Mouse (Mus musculus) heart, embryonic 10.5 days (tissue): ENCODE results near the gene Clasp1. TPM values are rescaled to one million over a fixed set of nuclear protein-coding genes. Genes with fewer than 3 reads are reported as not detected.

Experiments used
- DNase-seq: peaks from one replicate; pipeline ENCODE4 v3.0.0-alpha.2; 2017; ENCODE audit warnings: low spot score
- H3K27ac ChIP-seq: fragments of 300-500 bp; sonication (generic); 2 replicates; pipeline ENCODE4 v1.5.1; 2016; ENCODE audit warnings: mild to moderate bottlenecking
- H3K27me3 ChIP-seq: fragments of 300-500 bp; sonication (generic); 2 replicates; pipeline ENCODE4 v1.6.1; 2016; ENCODE audit warnings: mild to moderate bottlenecking; ENCODE audit not compliant: poor library complexity, insufficient read depth, severe bottlenecking
- H3K36me3 ChIP-seq: fragments of 300-500 bp; sonication (generic); 2 replicates; pipeline ENCODE4 v1.6.1; 2016; ENCODE audit warnings: mild to moderate bottlenecking, moderate library complexity
- H3K4me1 ChIP-seq: fragments of 300-500 bp; sonication (generic); 2 replicates; pipeline ENCODE4 v1.6.1; 2016; ENCODE audit warnings: mild to moderate bottlenecking
- H3K4me3 ChIP-seq: fragments of 300-500 bp; sonication (generic); 2 replicates; pipeline ENCODE4 v1.5.1; 2016; ENCODE audit warnings: mild to moderate bottlenecking, moderate library complexity
- H3K9me3 ChIP-seq: fragments of 300-500 bp; sonication (generic); 2 replicates; pipeline ENCODE4 v1.6.1; 2016; ENCODE audit warnings: mild to moderate bottlenecking, moderate library complexity
- WGBS: fragments of 180-500 bp; shearing (Covaris S2); methylation state at CpG from one replicate; pipeline ENCODE4 v1.1.7; 2016; 5-methylcytosine and 5-hydroxymethylcytosine counted together
- polyA plus RNA-seq: library from polyadenylated mRNA; unstranded; fragments of >200 nt; fragmentation: Nextera tagmentation; extraction: Ambion mirVana; gene quantifications from 2 replicates; pipeline ENCODE4 v1.2.1, GENCODE M21; 2016

The Clasp1 gene
- polyA plus RNA-seq, 1 experiment from 2014 or later = 72.3 TPM

DNA sequence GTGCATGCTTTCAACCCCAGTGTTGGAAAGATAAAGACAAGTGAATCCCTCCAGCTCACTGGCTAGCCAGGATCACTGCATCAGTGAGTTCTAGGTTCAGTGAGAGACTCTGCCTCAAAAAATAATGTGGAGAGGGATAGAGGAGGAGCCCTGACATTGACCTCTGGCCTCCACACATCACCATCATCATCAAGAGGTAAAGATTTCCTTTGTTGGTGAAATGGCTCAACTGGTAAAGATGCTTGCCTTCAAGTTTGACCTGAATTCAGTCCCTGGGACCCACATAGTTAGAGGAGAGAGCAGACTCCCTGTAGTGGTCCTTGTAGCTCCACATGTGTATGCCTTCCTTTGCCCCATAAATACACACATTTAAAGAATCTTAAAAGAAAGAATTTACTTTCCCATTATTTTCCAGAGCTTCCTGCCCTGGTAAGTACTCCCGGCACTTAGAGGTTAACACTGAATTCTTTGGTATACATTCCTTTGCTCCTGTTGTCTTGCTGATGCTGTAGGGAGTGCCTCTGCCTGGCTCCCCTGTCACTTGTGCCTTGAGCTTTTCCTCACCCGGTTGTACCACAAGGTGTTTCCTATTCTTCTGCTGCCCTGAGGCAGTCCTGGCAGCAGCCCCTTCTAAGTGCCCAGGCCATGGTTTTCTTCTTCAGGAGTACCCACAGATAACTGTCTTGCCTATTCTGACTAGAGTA is 253.6 kb downstream of the Clasp1 start:
- DNase-seq = no peak
- no peak overlapping the region for H3K4me3 ChIP-seq
- H3K36me3 ChIP-seq = no peaks in the 10 kb centered on the region
- H3K9me3 ChIP-seq = no peaks in the 10 kb centered on the region
- no peak overlapping the region for H3K27ac ChIP-seq
- 0 out of 2 replicates have a peak, but pooled peaks cover 8% of the 10 kb centered on the region for H3K4me1 ChIP-seq
- 67% methylated on average over 2 of the region's 2 CpGs for WGBS
- H3K27me3 ChIP-seq = no peaks in the 10 kb centered on the region

DNA sequence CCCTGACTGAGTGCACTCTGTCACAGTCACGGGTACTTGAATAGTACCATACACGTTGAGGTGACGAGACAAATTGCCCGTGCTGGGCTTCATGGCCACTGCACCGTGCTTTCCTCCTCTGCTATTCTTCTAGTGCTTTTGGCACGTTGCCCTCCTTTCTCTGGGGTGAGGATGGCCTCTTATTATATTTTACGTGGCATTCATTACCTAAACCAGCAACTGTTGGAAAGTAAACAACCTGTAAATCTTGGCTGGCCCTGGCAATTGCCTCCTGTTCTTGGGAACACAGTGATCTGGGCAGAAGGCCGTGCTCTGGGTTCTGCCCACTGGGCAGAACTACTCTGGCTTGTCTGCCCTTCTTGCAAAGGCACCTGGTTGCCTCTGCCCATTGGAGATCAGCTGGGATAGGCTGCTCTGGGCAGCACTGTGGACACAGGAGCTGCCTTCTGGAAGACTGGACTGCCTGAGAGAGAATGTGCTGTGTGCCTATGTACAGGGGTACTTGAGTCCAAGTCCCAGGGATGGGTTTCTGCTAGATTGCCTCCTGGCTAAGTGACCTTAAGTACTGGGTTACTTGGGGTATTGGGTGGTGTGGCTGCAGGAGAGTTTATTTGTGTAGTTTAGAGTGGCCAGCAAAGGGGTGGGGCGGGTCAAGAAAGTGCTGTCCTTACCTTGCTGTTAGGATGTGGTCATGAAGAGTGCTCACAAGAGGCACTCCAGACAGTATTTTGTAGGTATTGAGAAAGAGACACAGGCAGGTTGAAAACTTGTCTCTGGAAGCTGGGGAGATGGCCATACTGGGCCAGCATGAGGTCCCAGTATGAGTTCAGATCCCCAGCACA is 254.5 kb downstream of the Clasp1 start:
- no peak overlapping the region for H3K27ac ChIP-seq
- H3K4me3 ChIP-seq = no peak overlapping the region
- no peaks in the 10 kb centered on the region for H3K9me3 ChIP-seq
- no peak for DNase-seq
- H3K4me1 ChIP-seq = peaks cover 17% of the 10 kb centered on the region
- no peaks in the 10 kb centered on the region for H3K36me3 ChIP-seq
- no peaks in the 10 kb centered on the region for H3K27me3 ChIP-seq
- 79% methylated on average over 9 of the region's 9 CpGs for WGBS

DNA sequence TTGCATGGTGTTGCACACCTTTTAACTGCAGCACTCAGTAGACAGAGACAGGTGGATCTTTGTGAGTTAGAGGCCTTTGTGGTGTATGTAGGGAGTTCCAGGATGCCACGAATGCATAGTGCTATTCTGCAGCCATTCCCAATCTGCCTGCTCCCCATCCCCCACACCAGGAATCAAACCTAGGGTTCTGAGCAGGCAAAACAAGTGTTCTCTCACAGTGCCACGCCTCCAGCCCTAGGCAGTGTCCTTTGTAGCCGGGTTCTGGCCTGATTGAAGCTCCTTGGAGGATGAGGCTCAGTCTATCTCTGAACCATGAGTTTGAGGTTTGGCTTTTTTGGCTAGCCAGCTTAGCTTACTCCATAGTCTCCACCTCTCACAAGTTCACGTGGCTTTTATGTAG is 256.8 kb downstream of the Clasp1 start:
- no peak for DNase-seq
- 58% methylated on average over 4 of the region's 4 CpGs for WGBS
- Histone ChIP-seq H3K27me3 (no peaks in the 10 kb centered on the region), H3K36me3 (no peaks in the 10 kb centered on the region), H3K4me1 (peaks cover 27% of the 10 kb centered on the region), H3K4me3 (no peak overlapping the region), H3K27ac (no peak overlapping the region), H3K9me3 (no peaks in the 10 kb centered on the region)

DNA sequence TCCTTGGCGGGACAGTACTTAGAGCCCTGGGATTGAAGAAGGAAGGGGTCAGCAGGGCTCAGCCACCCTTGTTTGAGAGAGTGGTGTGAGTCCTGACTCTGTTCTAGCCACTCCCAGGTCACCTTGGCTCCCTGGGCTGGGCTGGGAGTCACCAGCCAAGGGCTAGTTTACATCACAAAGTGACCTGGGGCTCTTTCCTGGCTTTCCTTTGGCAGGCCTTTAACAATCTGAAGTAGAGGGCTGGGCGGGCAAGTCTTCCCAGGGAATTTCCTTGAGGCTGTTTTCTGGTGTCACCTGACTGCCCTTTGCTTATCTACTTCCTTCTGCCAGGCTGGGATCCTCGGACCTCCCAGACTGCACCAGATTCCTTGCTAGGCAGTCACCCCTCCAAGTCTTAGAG is 259.2 kb downstream of the Clasp1 start:
- H3K4me1 ChIP-seq = peaks cover 24% of the 10 kb centered on the region
- 14% methylated on average over 3 of the region's 3 CpGs for WGBS
- no peaks in the 10 kb centered on the region for H3K36me3 ChIP-seq
- DNase-seq = no peak
- no peaks in the 10 kb centered on the region for H3K27me3 ChIP-seq
- H3K4me3 ChIP-seq = no peak overlapping the region
- no peaks in the 10 kb centered on the region for H3K9me3 ChIP-seq
- H3K27ac ChIP-seq = peak overlapping the region; percentile 32; the same call in 1 of the 2 replicates

DNA sequence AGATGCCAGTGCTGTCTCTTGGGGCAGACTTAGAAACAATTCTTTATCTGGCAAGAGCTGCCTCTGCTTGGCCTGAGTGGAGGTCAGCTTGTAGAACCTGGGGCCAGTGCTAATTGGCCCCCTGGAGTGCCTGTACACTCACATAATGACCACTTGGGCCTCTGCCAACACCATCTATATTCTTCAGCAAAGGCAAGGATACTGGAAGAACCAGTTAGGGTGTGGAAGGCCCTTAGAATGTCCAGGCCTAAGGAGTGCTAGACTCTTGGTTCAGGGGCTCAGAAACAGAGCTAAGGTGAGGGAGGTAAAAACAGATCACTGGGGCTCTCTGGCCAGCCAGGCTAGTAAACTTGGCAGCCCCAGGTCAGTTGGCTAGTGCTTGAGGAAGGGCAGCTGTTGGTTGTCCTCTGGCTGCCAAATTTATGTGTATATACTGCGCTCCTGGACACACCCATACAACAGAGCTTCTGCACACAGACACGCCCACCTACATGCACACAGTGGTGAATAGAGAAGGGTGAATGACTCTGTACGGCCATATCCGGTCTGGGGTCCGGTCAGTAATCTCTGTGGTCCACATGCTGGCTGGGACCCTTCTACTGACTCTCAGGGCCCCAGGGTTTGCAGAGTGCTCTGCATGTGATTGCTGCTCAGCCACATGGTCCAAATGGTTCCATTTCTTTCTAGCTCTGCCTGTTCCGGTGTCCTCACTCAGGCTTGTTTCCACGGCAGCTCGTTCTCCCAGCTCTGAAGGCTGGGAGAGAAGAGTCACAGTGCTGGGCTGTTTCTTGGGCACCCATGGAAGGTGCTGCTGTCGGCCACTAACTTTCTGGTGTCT is 261.3 kb downstream of the Clasp1 start:
- 74% methylated on average over 9 of the region's 9 CpGs for WGBS
- Histone ChIP-seq H3K4me1 (peaks cover 19% of the 10 kb centered on the region), H3K9me3 (no peaks in the 10 kb centered on the region), H3K4me3 (no peak overlapping the region), H3K36me3 (no peaks in the 10 kb centered on the region), H3K27me3 (no peaks in the 10 kb centered on the region), H3K27ac (no peak overlapping the region)
- no peak for DNase-seq

DNA sequence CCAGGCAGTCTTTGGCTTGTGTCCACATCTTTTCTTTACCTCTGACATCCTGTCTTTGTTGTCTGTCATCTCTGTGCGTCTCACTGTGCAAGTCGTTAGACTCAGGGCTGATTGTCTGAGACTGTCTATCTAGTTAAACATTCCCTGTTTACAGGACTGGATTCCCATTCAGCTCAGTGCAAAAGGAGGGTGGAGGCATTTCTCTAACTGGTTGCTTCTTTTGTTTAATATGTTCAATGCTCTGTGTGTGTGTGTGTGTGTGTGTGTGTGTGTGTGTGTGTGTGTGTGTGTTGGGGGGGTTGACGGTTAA is 261.9 kb downstream of the Clasp1 start:
- WGBS = 48% methylated on average over 3 of the region's 3 CpGs
- DNase-seq = no peak
- H3K27me3 ChIP-seq = no peaks in the 10 kb centered on the region
- no peaks in the 10 kb centered on the region for H3K36me3 ChIP-seq
- no peak overlapping the region for H3K4me3 ChIP-seq
- no peak overlapping the region for H3K27ac ChIP-seq
- H3K9me3 ChIP-seq = no peaks in the 10 kb centered on the region
- peaks cover 19% of the 10 kb centered on the region for H3K4me1 ChIP-seq

DNA sequence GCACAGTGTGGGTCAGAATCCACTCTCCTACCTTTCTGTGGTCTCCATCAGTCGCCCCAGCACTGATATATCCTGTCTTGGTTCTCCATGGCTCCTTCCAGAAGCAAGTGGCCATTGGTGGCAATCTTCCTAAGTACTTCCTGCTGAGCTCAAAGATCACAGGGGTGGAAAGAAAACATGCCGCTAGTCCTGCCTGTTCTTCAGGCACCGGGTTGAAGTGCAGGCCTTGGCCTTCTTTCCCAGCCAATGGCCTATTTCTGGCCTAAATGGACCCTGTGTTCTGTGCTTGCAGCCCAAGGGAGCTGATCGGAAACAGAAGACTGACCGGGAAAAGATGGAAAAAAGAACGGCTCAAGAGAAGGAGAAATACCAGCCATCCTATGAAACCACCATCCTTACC is 269.9 kb downstream of the Clasp1 start:
- Histone ChIP-seq H3K27me3 (no peaks in the 10 kb centered on the region; the same call in 1 of the 2 replicates), H3K27ac (peak overlapping the region; percentile 36; the same call in 1 of the 2 replicates), H3K9me3 (no peaks in the 10 kb centered on the region), H3K36me3 (no peaks in the 10 kb centered on the region), H3K4me3 (no peak overlapping the region), H3K4me1 (peaks cover 34% of the 10 kb centered on the region)
- 69% methylated on average over 6 of the region's 6 CpGs for WGBS
- DNase-seq = no peak

DNA sequence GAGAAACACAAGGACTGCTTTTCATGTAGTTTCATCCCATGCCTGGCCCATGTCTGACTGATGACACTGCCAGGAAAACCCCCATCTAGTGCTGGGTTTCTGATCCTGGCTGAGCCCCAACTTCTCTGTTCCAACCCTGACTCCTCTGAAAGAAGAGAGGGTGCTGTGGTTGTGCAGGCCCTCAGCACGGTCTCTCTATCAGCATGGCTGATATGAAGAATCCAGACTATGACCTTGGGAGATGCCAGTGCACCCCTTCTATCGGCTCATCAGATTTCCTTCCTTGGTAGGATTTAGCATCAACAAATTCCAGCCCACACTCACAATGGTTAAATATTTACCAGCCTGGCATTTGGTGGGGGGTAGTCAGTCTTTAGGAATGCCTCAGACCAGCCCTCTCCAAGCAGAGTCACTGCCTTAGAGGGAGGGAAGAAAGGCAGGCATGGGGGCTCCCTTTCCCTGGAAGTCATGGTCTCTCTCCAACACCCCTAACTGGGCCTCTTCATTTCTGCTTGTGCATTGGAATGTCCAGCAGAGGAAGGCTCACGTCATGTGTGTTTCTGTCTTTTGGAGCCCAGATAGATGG is 272.1 kb downstream of the Clasp1 start:
- no peak for DNase-seq
- Histone ChIP-seq H3K4me3 (no peak overlapping the region), H3K9me3 (no peaks in the 10 kb centered on the region), H3K36me3 (no peaks in the 10 kb centered on the region), H3K27me3 (no peaks in the 10 kb centered on the region; the same call in 1 of the 2 replicates), H3K27ac (peak overlapping the region; percentile 44; the same call in 1 of the 2 replicates), H3K4me1 (peaks cover 34% of the 10 kb centered on the region)
- 28% methylated on average over 3 of the region's 3 CpGs for WGBS

Other genes with a start within 250 kb of the Clasp1 start
- 0.03 and 0.14 TPM in 2 replicates for gene Gm29106, start 212.5 kb upstream of the Clasp1 start, polyA plus RNA-seq
- gene Tsn, start 77.3 kb upstream of the Clasp1 start, polyA plus RNA-seq = 221 and 282 TPM in 2 replicates
- 62.2 and 82.8 TPM in 2 replicates for gene Nifk, start 67.2 kb upstream of the Clasp1 start, polyA plus RNA-seq
- 1.3 and 1.5 TPM in 2 replicates for gene Tfcp2l1, start 238.9 kb downstream of the Clasp1 start, polyA plus RNA-seq